10 mouse cellular contexts compared by ENCODE assay signal in genomic region chr13:23938699-23939098, GRCm38 (mm10). TPM values are rescaled to one million over a fixed set of nuclear protein-coding genes. Genes with fewer than 3 reads are reported as not detected.
DNase-seq lines count a peak whose midpoint lies in the region; ATAC-seq lines count a peak whose summit lies in the region.
"Had no signal": no experiment of that assay in that cellular context is flagged by ENCODE, and none has a peak within 500 bp of the region (broad histone marks: within the 10 kb centered on the region; RNA-seq: fewer than 3 reads in every experiment).

No protein-coding gene starts in this region.

- peak; percentile 11 for DNase-seq in cerebellum, adult 11 months
- peak; percentile 18 for DNase-seq in layer of hippocampus, adult 11-12 months (ENCODE audit: low spot score)
- no peak for DNase-seq in layer of hippocampus, postnatal 36 days
- DNase-seq in cerebellum, adult 18-20 months: peak; percentile 32 to 35
- peak; percentile 38 for DNase-seq in kidney, postnatal 14 days
- no peak for DNase-seq in yolk sac, embryonic 10.5 days (ENCODE audit: low spot score)
- no peak for DNase-seq in thymus, postnatal 25 days
- DNase-seq: B cell, adult 2 months had no signal

- ATAC-seq in cerebellum, adult (ENCODE audit: insufficient number of reproducible peaks, low FRiP score, low TSS enrichment): no peak
- ATAC-seq: midbrain, embryonic 15.5 days had no signal

RNA-seq across cellular contexts. Expression of gene Hist1h2aa, which starts 4.4 kb away (rescaled TPM):
- not detected for total RNA-seq in layer of hippocampus, postnatal 36 days (2021)

RNA-seq across cellular contexts. Expression of gene Hist1h2ba, which starts 4.7 kb away (rescaled TPM):
- not detected for total RNA-seq in layer of hippocampus, postnatal 36 days (2021)

RNA-seq across cellular contexts. Expression of gene Slc17a4, which starts 23.9 kb away (rescaled TPM):
- total RNA-seq in layer of hippocampus, postnatal 36 days (2021): not detected

RNA-seq across cellular contexts. Expression of gene Scgn, which starts 52.3 kb away (rescaled TPM):
- 1 to 10 TPM in 1 of 2 experiments, under 1 TPM in 1; 0.99 to 1.2 TPM for total RNA-seq in layer of hippocampus, postnatal 36 days (2021)

Comparison
In these comparisons a context has a peak if more than half of its experiments do, and no peak if none do; other contexts are left out.
1. DNase-seq: peak in cerebellum, adult 11 months (single experiment), layer of hippocampus, adult 11-12 months (single experiment), cerebellum, adult 18-20 months (2 of 2) and kidney, postnatal 14 days (single experiment); none in layer of hippocampus, postnatal 36 days (0 of 2), yolk sac, embryonic 10.5 days (single experiment) and thymus, postnatal 25 days (single experiment).